Comparison of ENCODE assay signal across 20 mouse cellular contexts in genomic region chr7:117259151-117259550, GRCm38 (mm10).
DNase-seq lines count a peak whose midpoint lies in the region; ATAC-seq lines count a peak whose summit lies in the region.
"Had no signal": no experiment of that assay in that cellular context is flagged by ENCODE, and none has a peak within 500 bp of the region (broad histone marks: within the 10 kb centered on the region; RNA-seq: fewer than 3 reads in every experiment).

No protein-coding gene starts in this region.

- H3K36me3 ChIP-seq in limb, embryonic 10.5 days: no peaks in the 10 kb centered on the region
- no peaks in the 10 kb centered on the region for H3K36me3 ChIP-seq in hindbrain, embryonic 14.5 days (replicated peaks; ENCODE audit: control insufficient read depth, insufficient read depth)
- H3K36me3 ChIP-seq: liver, embryonic 13.5 days; lung, embryonic 15.5 days had no signal

- WGBS in limb, embryonic 10.5 days: 50% methylated on average over 5 of the region's 5 CpGs
- 53% methylated on average over 5 of the region's 5 CpGs for WGBS in hindbrain, embryonic 14.5 days

- H3K27ac ChIP-seq in limb, embryonic 10.5 days: peak overlapping the region; percentile 76
- H3K27ac ChIP-seq in hindbrain, embryonic 14.5 days: no peak overlapping the region
- H3K27ac ChIP-seq: hindbrain, postnatal 0 days; liver, embryonic 13.5 days; lung, embryonic 15.5 days; macrophage had no signal

- H3K9ac ChIP-seq in hindbrain, embryonic 14.5 days: no peak overlapping the region
- H3K9ac ChIP-seq: liver, embryonic 13.5 days; lung, embryonic 15.5 days had no signal

- H3K9me3 ChIP-seq in limb, embryonic 10.5 days (replicated peaks): no peaks in the 10 kb centered on the region
- H3K9me3 ChIP-seq in hindbrain, embryonic 14.5 days (ENCODE audit: control insufficient read depth, low read length): no peaks in the 10 kb centered on the region
- H3K9me3 ChIP-seq: liver, embryonic 13.5 days; lung, embryonic 15.5 days had no signal

- peaks cover 54% of the 10 kb centered on the region for H3K4me1 ChIP-seq in limb, embryonic 10.5 days
- 0 out of 2 replicates have a peak, but pooled peaks cover 7% of the 10 kb centered on the region for H3K4me1 ChIP-seq in hindbrain, embryonic 14.5 days (replicated peaks; ENCODE audit: control insufficient read depth, insufficient read depth, low read length)
- H3K4me1 ChIP-seq: liver, embryonic 13.5 days; lung, embryonic 15.5 days had no signal

- peak; percentile 41 to 78 for DNase-seq in layer of hippocampus, adult 18-20 months (ENCODE audit: low spot score in 2 of 2)
- no peak for DNase-seq in layer of hippocampus, postnatal 25 days (ENCODE audit: extremely low spot score in 1 of 2, low spot score in 1 of 2)
- peak; percentile 29 for DNase-seq in right cerebral cortex, postnatal 25 days
- DNase-seq in right cerebral cortex, postnatal 4 days: no peak
- DNase-seq in limb, embryonic 10.5 days (ENCODE audit: low spot score): no peak
- DNase-seq in hindbrain, embryonic 14.5 days (ENCODE audit: low spot score): no peak
- no peak for DNase-seq in kidney, adult 8-10 months
- DNase-seq in adrenal gland, adult 8-10 months: no peak
- DNase-seq: adrenal gland, postnatal 25 days; cerebellum, adult 9-10 months; heart, postnatal 4 days; kidney, adult 18-20 months; kidney, postnatal 14 days; liver, embryonic 13.5 days; thymus, postnatal 36 days had no signal

- H3K4me3 ChIP-seq in limb, embryonic 10.5 days: no peak overlapping the region
- H3K4me3 ChIP-seq in hindbrain, embryonic 14.5 days (replicated peaks; ENCODE audit: low read length): no peak overlapping the region
- H3K4me3 ChIP-seq: liver, embryonic 13.5 days; lung, embryonic 15.5 days had no signal

- H3K4me2 ChIP-seq in hindbrain, embryonic 14.5 days (replicated peaks): no peak overlapping the region
- H3K4me2 ChIP-seq: liver, embryonic 13.5 days; lung, embryonic 15.5 days; midbrain, embryonic 11.5 days had no signal

- no peaks in the 10 kb centered on the region for H3K27me3 ChIP-seq in limb, embryonic 10.5 days (ENCODE audit: low read depth, poor library complexity, severe bottlenecking)
- no peaks in the 10 kb centered on the region for H3K27me3 ChIP-seq in hindbrain, embryonic 14.5 days (ENCODE audit: control insufficient read depth, insufficient read depth, low read length)
- H3K27me3 ChIP-seq: liver, embryonic 13.5 days; lung, embryonic 15.5 days had no signal

- ATAC-seq in hindbrain, embryonic 14.5 days (ENCODE audit: low FRiP score): no peak
- ATAC-seq: forebrain, embryonic 16.5 days; hindbrain, postnatal 0 days had no signal

Comparison
In these comparisons a context has a peak if more than half of its experiments do, and no peak if none do; other contexts are left out.
1. DNase-seq: peak in layer of hippocampus, adult 18-20 months (2 of 2) and right cerebral cortex, postnatal 25 days (single experiment); none in layer of hippocampus, postnatal 25 days (0 of 2), right cerebral cortex, postnatal 4 days (single experiment), limb, embryonic 10.5 days (single experiment), hindbrain, embryonic 14.5 days (single experiment), kidney, adult 8-10 months (0 of 2) and adrenal gland, adult 8-10 months (single experiment).